Mouse (Mus musculus) forebrain, embryonic 10.5 days (tissue): ENCODE results near the gene Chst5. TPM values are rescaled to one million over a fixed set of nuclear protein-coding genes. Genes with fewer than 3 reads are reported as not detected.

Experiments
- DNase-seq: peaks from one replicate; pipeline ENCODE4 v3.0.0-alpha.2; 2017; ENCODE audit warnings: low spot score; ENCODE audit errors: extremely low spot score
- H3K27ac ChIP-seq: fragments of 300-500 bp; sonication (generic); 2 replicates; pipeline ENCODE4 v1.5.1; 2016; ENCODE audit warnings: mild to moderate bottlenecking
- H3K27me3 ChIP-seq: fragments of 300-500 bp; sonication (generic); 2 replicates; pipeline ENCODE4 v1.6.1; 2016; ENCODE audit warnings: mild to moderate bottlenecking; ENCODE audit not compliant: poor library complexity, severe bottlenecking
- H3K36me3 ChIP-seq: fragments of 300-500 bp; sonication (generic); replicated peaks from 2 replicates; pipeline ENCODE4 v1.6.1; 2016; ENCODE audit warnings: mild to moderate bottlenecking, moderate library complexity
- H3K4me1 ChIP-seq: fragments of 300-500 bp; sonication (generic); 2 replicates; pipeline ENCODE4 v1.6.1; 2016
- H3K4me3 ChIP-seq: fragments of 300-500 bp; sonication (generic); 2 replicates; pipeline ENCODE4 v1.5.1; 2016; ENCODE audit warnings: mild to moderate bottlenecking, moderate library complexity
- H3K9me3 ChIP-seq: fragments of 300-500 bp; sonication (generic); 2 replicates; pipeline ENCODE4 v1.6.1; 2016; ENCODE audit warnings: mild to moderate bottlenecking, moderate library complexity
- WGBS: fragments of 180-500 bp; shearing (Covaris S2); methylation state at CpG from one replicate; pipeline ENCODE4 v1.1.7; 2016; 5-methylcytosine and 5-hydroxymethylcytosine counted together
- polyA plus RNA-seq: library from polyadenylated mRNA; unstranded; fragments of >200 nt; fragmentation: Nextera tagmentation; extraction: Ambion mirVana; gene quantifications from 2 replicates; pipeline ENCODE4 v1.2.1, GENCODE M21; 2016

Chst5 gene
- polyA plus RNA-seq = 1.4 and 1.7 TPM in 2 replicates

GRCm38 (mm10) chr8:111909621-111910450 is at the start of gene Chst5:
Chst5 (minus strand) TSS chr8:111910447.
- peaks cover 20% of the 10 kb centered on the region; the same call in 1 of the 2 replicates for H3K36me3 ChIP-seq
- H3K27ac ChIP-seq = peak within 1 kb of the TSS; percentile 75
- H3K4me3 ChIP-seq = peak within 1 kb of the TSS; percentile 57
- peak; percentile 46 for DNase-seq
- peaks cover 24% of the 10 kb centered on the region for H3K4me1 ChIP-seq
- H3K27me3 ChIP-seq = peaks cover 55% of the 10 kb centered on the region
- no peaks in the 10 kb centered on the region for H3K9me3 ChIP-seq
- 3% methylated on average over 46 of the region's 47 CpGs for WGBS

GRCm38 (mm10) chr8:111957231-111957630 is 47.0 kb upstream of the Chst5 start:
- Histone ChIP-seq H3K9me3 (no peaks in the 10 kb centered on the region), H3K4me3 (no peak overlapping the region), H3K27me3 (no peaks in the 10 kb centered on the region), H3K27ac (no peak overlapping the region), H3K4me1 (no peaks in the 10 kb centered on the region), H3K36me3 (peaks cover 73% of the 10 kb centered on the region)
- DNase-seq = no peak
- WGBS = 94% methylated on average over 2 of the region's 2 CpGs

GRCm38 (mm10) chr8:111955879-111956278 is 45.6 kb upstream of the Chst5 start:
- Histone ChIP-seq H3K27ac (no peak overlapping the region), H3K36me3 (peaks cover 86% of the 10 kb centered on the region), H3K4me1 (no peaks in the 10 kb centered on the region), H3K4me3 (no peak overlapping the region), H3K27me3 (no peaks in the 10 kb centered on the region), H3K9me3 (no peaks in the 10 kb centered on the region)
- no peak for DNase-seq
- WGBS = 95% methylated on average over 5 of the region's 5 CpGs

GRCm38 (mm10) chr8:111954844-111955594 is 44.8 kb upstream of the Chst5 start:
- 95% methylated on average over 4 of the region's 4 CpGs for whole genome bisulfite sequencing
- no peak for DNase-seq

GRCm38 (mm10) chr8:111951936-111952335 is 41.7 kb upstream of the Chst5 start:
- 96% methylated on average over 5 of the region's 5 CpGs for WGBS
- Histone ChIP-seq H3K27me3 (no peaks in the 10 kb centered on the region), H3K36me3 (peaks cover 92% of the 10 kb centered on the region), H3K27ac (no peak overlapping the region), H3K4me1 (no peaks in the 10 kb centered on the region), H3K4me3 (no peak overlapping the region), H3K9me3 (no peaks in the 10 kb centered on the region)
- no peak for DNase-seq

More at GRCm38 (mm10) chr8:111954844-111955594, 44.8 kb upstream of the Chst5 start:
- peaks cover 91% of the 10 kb centered on the region for H3K36me3 ChIP-seq
- no peaks in the 10 kb centered on the region for H3K9me3 ChIP-seq
- H3K27ac ChIP-seq = no peak overlapping the region
- H3K4me1 ChIP-seq = no peaks in the 10 kb centered on the region
- no peaks in the 10 kb centered on the region for H3K27me3 ChIP-seq
- no peak overlapping the region for H3K4me3 ChIP-seq

- peaks cover 92% of the 10 kb centered on the region for H3K36me3 ChIP-seq
Observed at GRCm38 (mm10) chr8:111951317-111951716, 41.1 kb upstream of the Chst5 start.

GRCm38 (mm10) chr8:111950846-111951245 is 40.6 kb upstream of the Chst5 start:
- Histone ChIP-seq H3K36me3 (peaks cover 92% of the 10 kb centered on the region), H3K4me1 (no peaks in the 10 kb centered on the region), H3K27me3 (no peaks in the 10 kb centered on the region), H3K4me3 (no peak overlapping the region), H3K9me3 (no peaks in the 10 kb centered on the region), H3K27ac (no peak overlapping the region)
- DNase-seq = no peak
- 89% methylated on average over 3 of the region's 3 CpGs for WGBS

More at GRCm38 (mm10) chr8:111951317-111951716, 41.1 kb upstream of the Chst5 start:
- WGBS = 93% methylated on average over 7 of the region's 7 CpGs
- no peak overlapping the region for H3K27ac ChIP-seq
- H3K4me3 ChIP-seq = no peak overlapping the region
- H3K27me3 ChIP-seq = no peaks in the 10 kb centered on the region
- H3K9me3 ChIP-seq = no peaks in the 10 kb centered on the region
- no peaks in the 10 kb centered on the region for H3K4me1 ChIP-seq
- DNase-seq = no peak

GRCm38 (mm10) chr8:111947954-111948353 is 37.7 kb upstream of the Chst5 start:
- no peak overlapping the region for H3K27ac ChIP-seq
- H3K4me3 ChIP-seq = no peak overlapping the region
- H3K4me1 ChIP-seq = no peaks in the 10 kb centered on the region
- H3K36me3 ChIP-seq = peaks cover 92% of the 10 kb centered on the region
- WGBS = 94% methylated on average over 8 of the region's 8 CpGs
- H3K27me3 ChIP-seq = no peaks in the 10 kb centered on the region
- no peak for DNase-seq
- no peaks in the 10 kb centered on the region for H3K9me3 ChIP-seq

- peaks cover 1% of the 10 kb centered on the region for H3K4me1 ChIP-seq
- 96% methylated on average over 2 of the region's 2 CpGs for WGBS
- no peak overlapping the region for H3K27ac ChIP-seq
- no peaks in the 10 kb centered on the region for H3K27me3 ChIP-seq
- H3K9me3 ChIP-seq = no peaks in the 10 kb centered on the region
- H3K4me3 ChIP-seq = no peak overlapping the region
- no peak for DNase-seq
- peaks cover 97% of the 10 kb centered on the region for H3K36me3 ChIP-seq
Observed at GRCm38 (mm10) chr8:111947144-111947543, 36.9 kb upstream of the Chst5 start.

GRCm38 (mm10) chr8:111943544-111943943 is 33.3 kb upstream of the Chst5 start:
- no peaks in the 10 kb centered on the region for H3K27me3 ChIP-seq
- H3K9me3 ChIP-seq = no peaks in the 10 kb centered on the region
- peaks cover 67% of the 10 kb centered on the region for H3K36me3 ChIP-seq
- no peak overlapping the region for H3K4me3 ChIP-seq
- no peak for DNase-seq
- no peak overlapping the region for H3K27ac ChIP-seq
- H3K4me1 ChIP-seq = peaks cover 23% of the 10 kb centered on the region
- 90% methylated on average over 2 of the region's 2 CpGs for WGBS

GRCm38 (mm10) chr8:111941101-111941454 is 30.8 kb upstream of the Chst5 start:
- Histone ChIP-seq H3K4me3 (peak overlapping the region; percentile 100), H3K36me3 (peaks cover 42% of the 10 kb centered on the region), H3K27ac (peak overlapping the region; percentile 91), H3K4me1 (peaks cover 23% of the 10 kb centered on the region), H3K27me3 (no peaks in the 10 kb centered on the region), H3K9me3 (no peaks in the 10 kb centered on the region)
- under 1% methylated on average over 23 of the region's 23 CpGs for WGBS
- peak; percentile 36 for DNase-seq

GRCm38 (mm10) chr8:111940171-111941100 is 30.2 kb upstream of the Chst5 start, which contains the start of gene Gabarapl2:
Gabarapl2 (plus strand) TSS chr8:111940703.
- Histone ChIP-seq H3K4me3 (peak within 1 kb of the TSS; percentile 100), H3K4me1 (peaks cover 23% of the 10 kb centered on the region), H3K36me3 (peaks cover 36% of the 10 kb centered on the region), H3K27me3 (no peaks in the 10 kb centered on the region), H3K9me3 (no peaks in the 10 kb centered on the region), H3K27ac (peak within 1 kb of the TSS; percentile 91)
- WGBS = under 1% methylated on average over 65 of the region's 65 CpGs
- peak; percentile 95 for DNase-seq
